Mouse (Mus musculus): Measurements from ENCODE around the gene Cenpm. TPM values are rescaled to one million over a fixed set of nuclear protein-coding genes. Genes with fewer than 3 reads are reported as not detected.

Cenpm gene
- polyA plus RNA-seq, 1 experiment, result 2.3 TPM

DNA sequence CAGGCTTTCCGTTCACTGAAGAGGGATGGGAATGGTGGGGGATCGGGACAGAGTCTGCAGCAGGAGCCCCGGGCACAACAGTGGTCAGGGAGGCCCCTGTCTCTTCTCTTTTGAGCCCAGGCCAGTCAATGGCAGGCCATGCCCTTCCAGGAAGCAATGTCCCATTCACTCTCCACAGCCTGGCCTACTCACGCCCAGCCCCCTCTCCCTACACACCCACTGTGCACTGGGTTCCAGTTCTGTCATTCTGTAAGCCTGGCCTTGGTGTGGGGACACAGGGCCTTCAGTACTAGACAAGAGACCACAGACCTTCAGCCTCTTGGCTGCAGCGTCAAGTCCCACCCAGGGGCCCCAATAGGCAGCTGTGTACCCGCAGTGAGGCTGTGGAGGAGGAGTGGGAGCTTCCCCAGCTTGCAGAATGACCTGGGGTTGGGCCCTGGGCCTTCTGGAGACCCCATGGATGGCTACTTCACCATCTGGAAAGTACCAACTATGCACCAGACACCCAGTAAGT is 14.4 kb downstream of the Cenpm start:
- WGBS, result 86% methylated on average over 6 of the region's 6 CpGs
- no peaks in the 10 kb centered on the region for H3K27me3 ChIP-seq (replicated peaks; ENCODE audit: control insufficient read depth, insufficient read depth, low read length)
- no peaks in the 10 kb centered on the region for H3K4me1 ChIP-seq (ENCODE audit: control insufficient read depth, insufficient read depth, low read length)
- no peak for DNase-seq
- H3K4me3 ChIP-seq (ENCODE audit: insufficient read depth, low read depth, low read length), result no peak overlapping the region
- no peaks in the 10 kb centered on the region for H3K36me3 ChIP-seq (ENCODE audit: control insufficient read depth, insufficient read depth, low read length)
- TF ChIP-seq POLR2A (IDR thresholded peaks at IDR 0.05; ENCODE audit: low read depth, low read length) (no peak), CTCF (conservative IDR thresholded peaks at IDR 0.05; ENCODE audit: insufficient read depth, insufficient read length, low read depth, low read length) (no peak)
- no peak overlapping the region for H3K27ac ChIP-seq (ENCODE audit: insufficient read depth, low read depth, low read length)

DNA sequence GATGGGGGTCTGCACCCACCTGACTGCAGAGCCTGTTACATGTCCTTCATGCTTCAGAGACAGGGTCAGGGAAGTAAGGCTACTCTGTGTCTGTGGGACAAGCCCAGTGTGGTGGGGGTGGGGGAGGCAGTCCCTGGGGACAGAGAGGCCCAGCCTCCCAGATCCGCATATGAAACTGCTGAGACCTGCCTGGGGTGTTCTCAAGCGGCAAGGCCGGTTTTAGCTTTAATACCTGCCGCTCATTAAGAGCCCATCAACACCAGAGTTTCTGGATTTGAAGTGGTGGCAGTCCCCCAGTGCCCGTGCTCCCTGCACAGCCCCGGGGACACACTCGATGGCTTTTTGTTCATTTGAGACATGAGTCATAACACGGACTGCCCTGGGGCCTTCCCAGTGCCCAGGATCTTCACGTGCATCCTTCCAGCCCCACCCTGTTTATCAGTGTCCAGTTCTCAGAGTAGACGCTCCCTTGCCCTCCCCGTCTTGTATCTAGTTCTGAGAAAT is 15.0 kb downstream of the Cenpm start:
- TF ChIP-seq CTCF (conservative IDR thresholded peaks at IDR 0.05; ENCODE audit: insufficient read depth, insufficient read length, low read depth, low read length), result no peak
- TF ChIP-seq POLR2A (IDR thresholded peaks at IDR 0.05; ENCODE audit: low read depth, low read length), result no peak
- no peak overlapping the region for H3K27ac ChIP-seq (ENCODE audit: insufficient read depth, low read depth, low read length)
- DNase-seq, result no peak

DNA sequence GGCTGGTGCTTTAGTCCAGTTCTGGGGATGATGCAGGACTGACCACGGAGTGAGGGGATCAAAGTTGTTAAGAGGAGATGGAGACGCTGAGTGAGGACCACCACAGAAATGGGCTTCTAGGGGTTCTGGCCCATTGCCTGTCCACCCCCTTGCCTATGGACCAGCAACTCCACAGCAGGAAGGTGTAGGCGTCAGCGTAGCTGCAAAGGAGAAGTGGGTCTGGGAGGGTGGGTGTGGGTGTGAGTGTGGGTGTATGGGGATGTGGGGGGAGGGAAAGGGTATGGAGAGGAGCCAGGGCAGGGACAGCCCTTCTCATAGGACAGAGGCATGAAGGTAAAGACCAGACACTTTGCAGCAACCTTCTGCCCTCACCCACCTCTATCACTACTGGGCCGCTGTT is 18.8 kb downstream of the Cenpm start:
- no peak for DNase-seq
- Histone ChIP-seq H3K4me1 (ENCODE audit: control insufficient read depth, insufficient read depth, low read length) (no peaks in the 10 kb centered on the region), H3K36me3 (ENCODE audit: control insufficient read depth, insufficient read depth, low read length) (no peaks in the 10 kb centered on the region), H3K27ac (ENCODE audit: insufficient read depth, low read depth, low read length) (no peak overlapping the region), H3K27me3 (replicated peaks; ENCODE audit: control insufficient read depth, insufficient read depth, low read length) (no peaks in the 10 kb centered on the region), H3K4me3 (ENCODE audit: insufficient read depth, low read depth, low read length) (no peak overlapping the region)
- no peak for TF ChIP-seq CTCF (conservative IDR thresholded peaks at IDR 0.05; ENCODE audit: insufficient read depth, insufficient read length, low read depth, low read length)
- 85% methylated on average over 5 of the region's 5 CpGs for WGBS

More for the DNA sequence above, 15.0 kb downstream of the Cenpm start:
- 52% methylated on average over 11 of the region's 11 CpGs for WGBS
- Histone ChIP-seq H3K4me3 (ENCODE audit: insufficient read depth, low read depth, low read length) (no peak overlapping the region), H3K27me3 (replicated peaks; ENCODE audit: control insufficient read depth, insufficient read depth, low read length) (no peaks in the 10 kb centered on the region), H3K36me3 (ENCODE audit: control insufficient read depth, insufficient read depth, low read length) (no peaks in the 10 kb centered on the region), H3K4me1 (ENCODE audit: control insufficient read depth, insufficient read depth, low read length) (no peaks in the 10 kb centered on the region)

- Histone ChIP-seq H3K4me1 (ENCODE audit: control insufficient read depth, insufficient read depth, low read length) (no peaks in the 10 kb centered on the region), H3K27me3 (replicated peaks; ENCODE audit: control insufficient read depth, insufficient read depth, low read length) (no peaks in the 10 kb centered on the region), H3K36me3 (ENCODE audit: control insufficient read depth, insufficient read depth, low read length) (no peaks in the 10 kb centered on the region), H3K27ac (ENCODE audit: insufficient read depth, low read depth, low read length) (no peak overlapping the region), H3K4me3 (ENCODE audit: insufficient read depth, low read depth, low read length) (no peak overlapping the region)
- no peak for DNase-seq
- TF ChIP-seq POLR2A (IDR thresholded peaks at IDR 0.05; ENCODE audit: low read depth, low read length) (no peak), CTCF (conservative IDR thresholded peaks at IDR 0.05; ENCODE audit: insufficient read depth, insufficient read length, low read depth, low read length) (no peak)
- 54% methylated on average over 7 of the region's 7 CpGs for WGBS
Measured at GRCm38 (mm10) chr15:82224602-82225215, 19.8 kb downstream of the Cenpm start.

- DNase-seq, result no peak
- WGBS, result 3% methylated on average over 43 of the region's 44 CpGs
Measured at GRCm38 (mm10) chr15:82223657-82224601, 20.6 kb downstream of the Cenpm start, which contains the start of gene Tnfrsf13c. Gene Tnfrsf13c, minus strand, starts transcription at chr15:82224369.

DNA sequence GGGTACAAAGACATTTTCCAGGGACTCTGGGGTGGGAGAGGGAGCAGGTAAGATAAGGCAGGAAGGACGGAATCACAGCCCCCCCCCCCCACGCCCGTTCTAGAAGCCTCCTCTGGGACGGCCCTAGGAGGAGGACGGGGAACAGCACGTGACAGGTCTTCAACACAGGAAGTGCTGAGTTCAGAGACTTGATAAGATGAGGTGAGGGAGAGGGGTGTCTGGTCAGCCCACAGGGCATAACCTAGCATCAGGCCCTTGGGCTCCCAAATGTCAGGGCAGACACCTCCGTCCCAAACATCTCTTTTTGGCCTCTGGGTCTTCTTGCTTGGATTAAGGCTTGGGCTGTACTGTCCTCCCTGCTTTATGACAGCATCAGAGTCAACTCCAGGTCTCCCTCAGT is 21.3 kb downstream of the Cenpm start:
- Histone ChIP-seq H3K36me3 (ENCODE audit: control insufficient read depth, insufficient read depth, low read length) (no peaks in the 10 kb centered on the region), H3K4me1 (ENCODE audit: control insufficient read depth, insufficient read depth, low read length) (no peaks in the 10 kb centered on the region), H3K4me3 (ENCODE audit: insufficient read depth, low read depth, low read length) (no peak overlapping the region), H3K27ac (ENCODE audit: insufficient read depth, low read depth, low read length) (no peak overlapping the region), H3K27me3 (replicated peaks; ENCODE audit: control insufficient read depth, insufficient read depth, low read length) (no peaks in the 10 kb centered on the region)
- 56% methylated on average over 7 of the region's 7 CpGs for WGBS
- DNase-seq, result no peak
- TF ChIP-seq CTCF (conservative IDR thresholded peaks at IDR 0.05; ENCODE audit: insufficient read depth, insufficient read length, low read depth, low read length) (no peak), POLR2A (IDR thresholded peaks at IDR 0.05; ENCODE audit: low read depth, low read length) (no peak)

More at GRCm38 (mm10) chr15:82223657-82224601, 20.6 kb downstream of the Cenpm start, which contains the start of gene Tnfrsf13c:
- TF ChIP-seq CTCF (conservative IDR thresholded peaks at IDR 0.05; ENCODE audit: insufficient read depth, insufficient read length, low read depth, low read length) (no peak), POLR2A (IDR thresholded peaks at IDR 0.05; ENCODE audit: low read depth, low read length) (no peak)
- no peaks in the 10 kb centered on the region for H3K36me3 ChIP-seq (ENCODE audit: control insufficient read depth, insufficient read depth, low read length)
- H3K4me3 ChIP-seq (ENCODE audit: insufficient read depth, low read depth, low read length), result peak within 1 kb of the TSS; percentile 18; the same call in 1 of the 2 replicates
- no peak within 1 kb of the TSS for H3K27ac ChIP-seq (ENCODE audit: insufficient read depth, low read depth, low read length)
- H3K27me3 ChIP-seq (replicated peaks; ENCODE audit: control insufficient read depth, insufficient read depth, low read length), result no peaks in the 10 kb centered on the region
- H3K4me1 ChIP-seq (ENCODE audit: control insufficient read depth, insufficient read depth, low read length), result no peaks in the 10 kb centered on the region
